Mouse (Mus musculus) C2C12 (cell line): Measurements from ENCODE around the gene Hs6st3. TPM values are rescaled to one million over a fixed set of nuclear protein-coding genes. Genes with fewer than 3 reads are reported as not detected.

Experiments used
- H3K27me3 ChIP-seq: one replicate; pipeline ENCODE4 v1.6.1; 2011; ENCODE audit not compliant: control insufficient read depth, insufficient read depth, insufficient read length
- H3K36me3 ChIP-seq: one replicate; pipeline ENCODE4 v1.6.1; 2011; ENCODE audit not compliant: control insufficient read depth, insufficient read depth
- H3K4me3 ChIP-seq: one replicate; pipeline ENCODE4 v1.5.1; 2011; ENCODE audit warnings: mild to moderate bottlenecking, control low read depth; ENCODE audit not compliant: poor library complexity, insufficient read depth, severe bottlenecking
- H3K79me2 ChIP-seq: one replicate; pipeline ENCODE4 v1.6.1; 2011; ENCODE audit not compliant: control insufficient read depth, insufficient read depth
- H3K79me3 ChIP-seq: one replicate; pipeline ENCODE4 v1.6.1; 2011; ENCODE audit warnings: low read depth, control low read depth
- H3ac ChIP-seq: one replicate; pipeline ENCODE3; 2011; ENCODE audit warnings: low read depth; ENCODE audit not compliant: control insufficient read depth, insufficient read length
- CEBPB ChIP-seq: IDR thresholded peaks from one replicate; pipeline ENCODE4 v1.6.1; 2011; ENCODE audit warnings: low read depth, mild to moderate bottlenecking, control low read depth, moderate library complexity
- CTCF ChIP-seq: IDR thresholded peaks from one replicate; pipeline ENCODE4 v1.5.1; 2011; ENCODE audit not compliant: control insufficient read depth, insufficient read depth, insufficient read length
- FOSL1 ChIP-seq: IDR thresholded peaks from one replicate; pipeline ENCODE4 v1.8.0; 2011; ENCODE audit warnings: mild to moderate bottlenecking, low read length; ENCODE audit not compliant: poor library complexity, insufficient read depth, severe bottlenecking
- MAX ChIP-seq: IDR thresholded peaks from one replicate; pipeline ENCODE4 v1.6.1; 2011; ENCODE audit warnings: mild to moderate bottlenecking, control low read depth
- MYOD1 ChIP-seq: IDR thresholded peaks from one replicate; pipeline ENCODE4 v1.6.1; 2011; ENCODE audit warnings: low read depth; ENCODE audit not compliant: control insufficient read depth, insufficient read length
- MYOG ChIP-seq: IDR thresholded peaks from one replicate; pipeline ENCODE4 v1.6.1; 2011; ENCODE audit not compliant: control insufficient read depth, insufficient read length; ENCODE audit errors: extremely low read depth
- USF1 ChIP-seq: IDR thresholded peaks from one replicate; pipeline ENCODE4 v1.6.1; 2011; ENCODE audit warnings: low read depth, mild to moderate bottlenecking, control low read depth, moderate library complexity
- polyA plus RNA-seq: library from polyadenylated mRNA; unstranded; fragments of >200 nt; fragmentation: generic; extraction: Trizol; gene quantifications from one replicate; pipeline ENCODE4 v1.2.1, GENCODE M21; 2012; ENCODE audit warnings: missing spikeins

The Hs6st3 gene
- polyA plus RNA-seq, 1 experiment: not detected

DNA sequence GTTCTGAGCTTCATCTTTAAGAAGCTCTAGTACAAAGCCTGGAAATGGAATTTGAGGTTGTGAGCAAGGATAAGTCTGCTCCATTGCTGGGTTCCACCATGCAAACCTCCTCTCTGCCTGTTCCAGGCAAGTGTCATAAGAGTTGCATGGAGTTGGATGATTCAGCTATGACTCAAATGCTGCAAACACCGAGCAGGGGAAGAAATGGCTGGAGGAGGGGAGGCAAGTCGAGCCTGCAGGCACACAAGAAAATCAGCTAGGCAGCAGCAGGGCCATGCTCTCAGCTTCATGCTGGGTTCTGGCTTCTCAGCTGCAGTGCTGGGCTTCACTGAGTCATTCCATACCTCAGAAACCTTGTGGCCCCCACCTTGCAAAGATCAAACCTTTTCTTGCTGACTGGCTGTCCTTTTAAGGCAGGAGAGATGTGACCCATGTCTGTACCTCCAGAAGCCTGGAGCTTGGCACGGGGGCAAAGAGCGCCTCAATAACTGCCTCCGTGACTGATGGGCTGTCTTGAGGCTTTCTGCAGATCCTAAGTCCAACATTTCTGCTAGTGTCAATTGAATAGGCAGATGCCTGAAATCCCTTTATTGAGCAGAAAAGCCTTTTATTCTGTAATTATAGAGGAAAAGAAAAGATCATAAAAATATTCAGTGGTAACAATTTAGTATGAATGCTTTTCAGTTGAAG is 328.9 kb downstream of the Hs6st3 start:
- Histone ChIP-seq H3ac (no peak overlapping the region), H3K27me3 (no peaks in the 10 kb centered on the region), H3K4me3 (no peak overlapping the region), H3K79me3 (no peaks in the 10 kb centered on the region), H3K79me2 (no peaks in the 10 kb centered on the region), H3K36me3 (no peaks in the 10 kb centered on the region)
- no peak for TF ChIP-seq MYOG
- TF ChIP-seq CEBPB: no peak
- TF ChIP-seq USF1: no peak
- no peak for TF ChIP-seq MYOD1
- TF ChIP-seq MAX: no peak
- no peak for TF ChIP-seq FOSL1
- TF ChIP-seq CTCF: no peak

DNA sequence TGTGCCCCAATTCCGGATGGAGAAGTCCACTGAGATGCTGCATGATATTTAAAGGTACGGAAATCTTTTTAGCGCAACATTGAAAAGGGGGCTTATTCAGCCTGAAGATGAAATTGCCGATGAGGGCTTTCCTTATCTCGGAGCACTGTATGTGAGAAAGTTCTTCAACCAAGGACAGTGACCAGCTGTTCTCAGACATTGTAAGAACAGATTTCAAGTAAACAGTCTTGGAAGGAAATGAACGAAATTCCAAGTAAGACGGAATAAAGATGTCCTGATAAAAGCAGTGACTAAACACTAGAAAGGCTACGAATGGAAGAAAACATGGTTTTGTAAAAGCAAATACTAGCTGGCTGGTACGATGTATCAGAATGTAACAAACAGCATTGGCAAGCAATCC is 338.4 kb downstream of the Hs6st3 start:
- Histone ChIP-seq H3K4me3 (no peak overlapping the region), H3ac (no peak overlapping the region), H3K36me3 (no peaks in the 10 kb centered on the region), H3K27me3 (no peaks in the 10 kb centered on the region), H3K79me2 (no peaks in the 10 kb centered on the region), H3K79me3 (no peaks in the 10 kb centered on the region)
- TF ChIP-seq MAX (no peak), CTCF (no peak), CEBPB (no peak), USF1 (no peak)

DNA sequence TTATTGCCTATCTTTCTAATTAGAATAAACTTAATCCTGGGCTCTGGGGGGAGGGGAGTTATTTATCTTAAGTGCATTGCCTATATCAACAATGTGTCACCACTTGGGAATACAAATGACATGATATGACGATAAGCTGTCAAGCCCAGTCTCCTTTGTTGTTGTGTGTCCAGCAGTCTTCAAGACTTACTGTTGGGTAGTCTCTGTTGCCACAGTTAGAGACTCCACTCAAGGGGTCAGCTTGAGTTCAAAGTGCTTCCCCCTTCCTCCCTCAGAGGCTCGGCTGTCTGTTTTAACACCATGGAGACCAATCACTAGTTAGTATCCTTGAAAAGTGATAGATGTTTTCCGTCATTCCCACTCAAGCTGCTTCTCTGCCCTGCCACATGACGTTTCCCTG is 339.7 kb downstream of the Hs6st3 start:
- Histone ChIP-seq H3K27me3 (no peaks in the 10 kb centered on the region), H3K79me3 (no peaks in the 10 kb centered on the region), H3ac (no peak overlapping the region), H3K4me3 (no peak overlapping the region), H3K79me2 (no peaks in the 10 kb centered on the region), H3K36me3 (no peaks in the 10 kb centered on the region)
- TF ChIP-seq MYOD1 (no peak), CEBPB (no peak), USF1 (no peak), CTCF (no peak), MYOG (no peak)

GRCm38 (mm10) chr14:119488978-119489703 is 351.0 kb downstream of the Hs6st3 start:
- Histone ChIP-seq H3ac (no peak overlapping the region), H3K79me2 (no peaks in the 10 kb centered on the region), H3K79me3 (no peaks in the 10 kb centered on the region), H3K27me3 (no peaks in the 10 kb centered on the region), H3K36me3 (no peaks in the 10 kb centered on the region), H3K4me3 (no peak overlapping the region)
- TF ChIP-seq CEBPB (no peak), MYOG (no peak), CTCF (no peak), FOSL1 (no peak), MYOD1 (no peak), MAX (no peak), USF1 (no peak)

- Histone ChIP-seq H3K79me3 (no peaks in the 10 kb centered on the region), H3K36me3 (no peaks in the 10 kb centered on the region), H3K4me3 (no peak overlapping the region), H3K27me3 (no peaks in the 10 kb centered on the region), H3K79me2 (no peaks in the 10 kb centered on the region), H3ac (no peak overlapping the region)
- no peak for TF ChIP-seq MAX
- TF ChIP-seq MYOG: no peak
- TF ChIP-seq FOSL1: no peak
- TF ChIP-seq CEBPB: no peak
- no peak for TF ChIP-seq CTCF
- TF ChIP-seq USF1: no peak
- TF ChIP-seq MYOD1: no peak
These were observed 382.5 kb downstream of the Hs6st3 start for GRCm38 (mm10) chr14:119520632-119521031.

- Histone ChIP-seq H3ac (no peak overlapping the region), H3K79me3 (no peaks in the 10 kb centered on the region), H3K36me3 (no peaks in the 10 kb centered on the region), H3K4me3 (no peak overlapping the region), H3K27me3 (no peaks in the 10 kb centered on the region), H3K79me2 (no peaks in the 10 kb centered on the region)
- TF ChIP-seq CTCF (no peak), MAX (no peak), USF1 (no peak), CEBPB (no peak), FOSL1 (no peak), MYOG (no peak), MYOD1 (no peak)
These were observed 382.9 kb downstream of the Hs6st3 start for GRCm38 (mm10) chr14:119521056-119521455.
